Mouse (Mus musculus): ENCODE results near the gene Gm28035.

DNA sequence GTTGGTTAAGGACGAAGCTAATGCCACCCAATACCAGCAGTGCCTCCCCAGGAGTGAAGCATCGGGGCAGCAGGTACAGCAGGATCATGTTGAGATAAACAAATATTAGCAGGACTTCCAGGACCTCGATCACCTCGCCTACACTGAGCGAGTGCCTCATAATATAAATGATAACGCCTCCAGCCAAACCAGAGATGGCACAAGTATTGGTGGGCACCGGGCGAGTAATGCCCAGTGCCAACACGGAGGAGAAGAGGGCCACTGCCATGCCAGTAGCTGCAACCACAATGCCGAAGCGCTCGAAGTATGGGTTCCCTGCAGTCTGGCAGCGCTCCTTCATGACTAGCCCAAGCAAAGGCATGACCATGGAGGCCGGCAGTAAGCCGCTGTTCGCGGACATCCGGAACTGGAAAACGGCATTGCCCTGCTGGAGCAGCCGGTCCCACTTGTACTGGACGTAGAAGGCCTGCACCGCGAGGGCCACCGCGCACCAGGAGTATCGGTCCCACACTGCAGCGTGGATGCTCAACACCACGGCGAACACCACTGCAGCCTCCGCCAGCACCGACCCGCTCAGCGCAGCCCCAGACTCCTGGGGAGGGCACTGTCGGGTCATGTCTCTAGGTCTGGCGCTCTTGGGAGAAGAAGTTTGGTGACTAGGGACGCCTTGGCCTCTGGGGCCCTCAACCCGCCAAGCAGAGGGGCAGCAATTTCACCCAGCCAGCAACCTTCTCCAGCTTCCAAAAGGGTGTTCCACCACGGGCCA lies 45.2 kb downstream of the Gm28035 start:
- TF ChIP-seq CTCF (IDR thresholded peaks at IDR 0.05; ENCODE audit: low read depth, low read length) (no peak), EP300 (IDR thresholded peaks at IDR 0.05; ENCODE audit: insufficient read depth, low read depth, low read length) (no peak), POLR2A (IDR thresholded peaks at IDR 0.05; ENCODE audit: insufficient read depth, low read length) (no peak)
